Mouse (Mus musculus) embryonic facial prominence, embryonic 11.5 days (tissue): Measurements from ENCODE around the gene Ick. TPM values are rescaled to one million over a fixed set of nuclear protein-coding genes. Genes with fewer than 3 reads are reported as not detected.

Experiments
- ATAC-seq: fragments of 200-750 bp; cut with Nextera tagmentation; replicated peaks from 2 replicates; pipeline ENCODE4 v1.8.0; 2017; ENCODE audit warnings: low read depth; ENCODE audit not compliant: insufficient number of reproducible peaks, low FRiP score, low TSS enrichment
- DNase-seq: peaks from one replicate; pipeline ENCODE4 v3.0.0-alpha.2; 2015; ENCODE audit warnings: low spot score
- H3K27ac ChIP-seq: fragments of 300-500 bp; sonication (generic); replicated peaks from 2 replicates; pipeline ENCODE4 v1.5.1; 2014; ENCODE audit warnings: mild to moderate bottlenecking, low read depth, low read length, control low read depth
- H3K27me3 ChIP-seq: fragments of 300-500 bp; sonication (generic); 2 replicates; pipeline ENCODE4 v1.6.1; 2014; ENCODE audit warnings: mild to moderate bottlenecking, low read length, moderate library complexity, mixed read lengths; ENCODE audit not compliant: control insufficient read depth, insufficient read depth
- H3K36me3 ChIP-seq: fragments of 300-500 bp; sonication (generic); replicated peaks from 2 replicates; pipeline ENCODE4 v1.6.1; 2014; ENCODE audit warnings: low read depth, mild to moderate bottlenecking, low read length, moderate library complexity, mixed read lengths; ENCODE audit not compliant: control insufficient read depth, insufficient read depth
- H3K4me1 ChIP-seq: fragments of 300-500 bp; sonication (generic); 2 replicates; pipeline ENCODE4 v1.6.1; 2014; ENCODE audit warnings: low read length, mixed read lengths; ENCODE audit not compliant: control insufficient read depth, insufficient read depth
- H3K4me2 ChIP-seq: fragments of 300-500 bp; sonication (generic); 2 replicates; pipeline ENCODE4 v1.6.1; 2014; ENCODE audit warnings: low read depth, mild to moderate bottlenecking, control low read depth, low read length, moderate library complexity
- H3K4me3 ChIP-seq: fragments of 300-500 bp; sonication (generic); 2 replicates; pipeline ENCODE4 v1.5.1; 2014; ENCODE audit warnings: low read depth, low read length, control low read depth
- H3K9ac ChIP-seq: fragments of 300-500 bp; sonication (generic); replicated peaks from 2 replicates; pipeline ENCODE4 v1.6.1; 2014; ENCODE audit warnings: mild to moderate bottlenecking, control low read depth, low read length
- H3K9me3 ChIP-seq: fragments of 300-500 bp; sonication (generic); replicated peaks from 2 replicates; pipeline ENCODE4 v1.6.1; 2016; ENCODE audit warnings: mild to moderate bottlenecking, low read length, inconsistent platforms, mixed read lengths; ENCODE audit not compliant: control insufficient read depth
- WGBS: fragments of 180-500 bp; shearing (Covaris S2); extraction: QIAGEN DNeasy Blood & Tissue Kit; methylation state at CpG from one replicate; pipeline ENCODE4 v1.1.7; 2014; 5-methylcytosine and 5-hydroxymethylcytosine counted together
- polyA plus RNA-seq: library from polyadenylated mRNA; unstranded; fragments of >200 nt; fragmentation: Nextera tagmentation; extraction: Ambion mirVana; gene quantifications from 2 replicates; pipeline ENCODE4 v1.2.1, GENCODE M21; 2014

Gene Ick
- polyA plus RNA-seq, 1 experiment from 2014 or later, result 33.4 TPM

DNA sequence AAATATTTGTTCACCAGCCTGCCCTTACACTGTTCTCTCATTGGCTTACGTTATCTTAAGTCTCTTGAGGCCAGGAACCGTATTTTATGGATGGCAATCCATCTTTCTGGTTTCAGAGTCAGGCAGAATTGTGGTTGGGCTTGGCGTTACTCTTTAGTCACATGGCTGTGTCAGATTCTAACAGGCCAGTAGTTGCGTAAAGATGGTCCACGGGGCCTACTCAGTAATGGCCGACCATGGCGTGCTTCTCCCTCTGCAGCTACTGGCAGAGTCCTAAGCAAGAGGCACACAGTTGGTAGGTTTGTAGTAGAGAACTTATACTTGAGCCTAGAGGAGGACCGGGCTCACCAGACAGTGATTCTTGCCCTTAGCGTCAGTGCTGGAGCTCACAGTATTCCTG is 6.8 kb downstream of the Ick start:
- DNase-seq, result no peak
- WGBS, result 94% methylated on average over 9 of the region's 9 CpGs
- Histone ChIP-seq H3K36me3 (no peaks in the 10 kb centered on the region), H3K27ac (no peak overlapping the region), H3K4me2 (no peak overlapping the region; the same call in 1 of the 2 replicates), H3K4me3 (no peak overlapping the region), H3K27me3 (no peaks in the 10 kb centered on the region), H3K9me3 (no peaks in the 10 kb centered on the region), H3K9ac (no peak overlapping the region), H3K4me1 (no peaks in the 10 kb centered on the region)
- ATAC-seq, result no peak

- 85% methylated on average over 2 of the region's 2 CpGs for WGBS
- H3K9ac ChIP-seq, result no peak overlapping the region
- no peak overlapping the region for H3K27ac ChIP-seq
- H3K36me3 ChIP-seq, result no peaks in the 10 kb centered on the region
- no peaks in the 10 kb centered on the region for H3K9me3 ChIP-seq
- H3K4me1 ChIP-seq, result no peaks in the 10 kb centered on the region
- H3K4me2 ChIP-seq, result no peak overlapping the region
- H3K4me3 ChIP-seq, result no peak overlapping the region
- DNase-seq (no peak), ATAC-seq (no peak)
- H3K27me3 ChIP-seq, result no peaks in the 10 kb centered on the region
Observed at GRCm38 (mm10) chr9:78117690-78118089, 8.7 kb downstream of the Ick start.

DNA sequence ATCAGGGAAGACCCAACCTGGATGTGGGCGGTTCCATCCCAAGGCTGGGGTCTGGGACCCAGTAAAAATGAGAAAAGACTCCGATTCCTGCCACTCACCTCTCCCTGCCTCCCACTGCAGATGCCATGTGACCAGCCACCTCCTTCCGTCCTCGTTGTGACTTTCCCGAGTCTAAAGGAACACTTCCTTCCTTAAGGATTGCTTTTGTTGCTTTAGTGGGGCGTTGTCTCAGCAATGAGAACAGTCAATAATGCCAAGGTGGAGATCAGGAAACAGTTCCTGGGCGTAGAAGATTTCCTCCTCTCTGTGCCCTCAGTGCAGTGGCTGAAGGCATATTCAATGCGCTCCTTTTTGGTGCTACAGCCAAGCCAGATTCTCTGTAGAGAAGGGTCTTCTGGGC is 12.4 kb downstream of the Ick start:
- Histone ChIP-seq H3K4me3 (no peak overlapping the region), H3K9me3 (no peaks in the 10 kb centered on the region), H3K4me1 (no peaks in the 10 kb centered on the region), H3K36me3 (no peaks in the 10 kb centered on the region), H3K27ac (no peak overlapping the region), H3K27me3 (no peaks in the 10 kb centered on the region), H3K9ac (no peak overlapping the region), H3K4me2 (no peak overlapping the region)
- no peak for ATAC-seq
- 88% methylated on average over 8 of the region's 8 CpGs for WGBS
- no peak for DNase-seq

DNA sequence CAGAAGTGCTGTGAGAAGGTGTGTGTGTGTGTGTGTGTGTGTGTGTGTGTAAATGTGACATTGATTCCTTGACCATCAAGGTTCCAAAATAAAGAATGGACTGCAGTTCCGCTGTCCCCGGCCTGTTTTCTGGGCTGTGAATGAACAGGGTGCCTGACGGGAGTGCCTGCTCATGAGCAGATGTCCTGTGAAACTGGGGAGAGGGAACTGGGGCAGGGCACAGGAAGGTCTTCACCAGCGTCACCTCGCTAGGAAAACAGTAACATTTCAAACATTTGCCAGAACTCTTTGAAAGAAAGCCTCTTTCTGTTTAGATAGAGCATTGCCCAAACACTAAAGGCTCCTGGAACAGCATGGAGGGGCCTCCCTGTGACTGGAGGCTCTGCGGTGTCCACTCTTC is 13.0 kb downstream of the Ick start:
- Histone ChIP-seq H3K36me3 (no peaks in the 10 kb centered on the region), H3K9ac (no peak overlapping the region), H3K27me3 (no peaks in the 10 kb centered on the region), H3K9me3 (no peaks in the 10 kb centered on the region), H3K27ac (no peak overlapping the region), H3K4me1 (no peaks in the 10 kb centered on the region), H3K4me2 (no peak overlapping the region), H3K4me3 (no peak overlapping the region)
- DNase-seq (no peak), ATAC-seq (no peak)
- WGBS, result 83% methylated on average over 6 of the region's 6 CpGs

- ATAC-seq, result no peak
- Histone ChIP-seq H3K4me3 (no peak overlapping the region), H3K27me3 (no peaks in the 10 kb centered on the region), H3K4me1 (no peaks in the 10 kb centered on the region), H3K27ac (no peak overlapping the region), H3K9me3 (no peaks in the 10 kb centered on the region), H3K36me3 (no peaks in the 10 kb centered on the region), H3K4me2 (no peak overlapping the region), H3K9ac (no peak overlapping the region)
- no peak for DNase-seq
- 91% methylated on average over 7 of the region's 7 CpGs for WGBS
Observed at GRCm38 (mm10) chr9:78122939-78123712, 14.1 kb downstream of the Ick start.

DNA sequence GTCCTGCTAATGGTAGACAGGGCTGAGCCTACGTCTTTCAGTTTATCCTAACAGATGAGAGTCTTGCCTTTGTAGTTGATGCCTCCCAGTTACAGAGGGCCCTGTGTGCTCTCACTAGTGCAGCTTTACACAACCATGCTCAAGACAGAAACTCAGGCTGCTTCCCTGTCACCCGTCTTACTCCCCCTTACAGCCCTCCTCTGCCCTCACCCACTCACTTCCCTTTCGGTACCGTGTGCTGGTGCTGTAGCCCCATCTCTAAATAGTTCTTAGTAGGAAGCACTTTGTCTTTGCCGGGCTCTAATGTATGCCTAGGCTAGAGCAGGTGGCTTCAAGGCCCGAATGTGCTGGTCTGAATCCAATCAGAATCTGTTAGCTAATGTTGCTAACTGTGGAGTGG is 15.3 kb downstream of the Ick start:
- H3K27me3 ChIP-seq, result no peaks in the 10 kb centered on the region
- DNase-seq (no peak), ATAC-seq (no peak)
- H3K36me3 ChIP-seq, result no peaks in the 10 kb centered on the region
- H3K4me3 ChIP-seq, result no peak overlapping the region
- no peak overlapping the region for H3K9ac ChIP-seq
- no peaks in the 10 kb centered on the region for H3K9me3 ChIP-seq
- WGBS, result 90% methylated on average over 6 of the region's 6 CpGs
- H3K27ac ChIP-seq, result no peak overlapping the region
- H3K4me1 ChIP-seq, result no peaks in the 10 kb centered on the region
- no peak overlapping the region for H3K4me2 ChIP-seq

DNA sequence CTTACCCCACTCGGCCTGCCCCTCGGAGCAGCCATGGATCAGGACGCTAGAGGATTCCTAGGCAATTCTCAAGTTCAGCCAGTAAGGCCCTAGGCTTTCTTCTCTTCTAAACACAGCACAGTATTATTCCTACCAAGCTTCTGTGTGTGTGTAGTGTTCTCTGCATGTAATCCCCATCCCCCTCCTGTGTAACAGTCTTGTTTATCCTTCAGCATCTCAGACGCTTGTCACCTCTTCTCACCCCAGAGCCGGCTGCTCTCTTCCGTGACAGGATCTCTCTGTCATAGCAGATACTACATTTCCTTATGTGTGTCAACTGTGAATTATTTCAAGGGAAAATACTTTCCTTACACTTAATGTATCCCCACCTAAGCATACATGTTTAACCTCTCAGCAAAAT is 17.0 kb downstream of the Ick start:
- no peak overlapping the region for H3K4me2 ChIP-seq
- H3K4me3 ChIP-seq, result no peak overlapping the region
- no peaks in the 10 kb centered on the region for H3K4me1 ChIP-seq
- DNase-seq, result no peak
- H3K9ac ChIP-seq, result no peak overlapping the region
- H3K27ac ChIP-seq, result no peak overlapping the region
- H3K9me3 ChIP-seq, result no peaks in the 10 kb centered on the region
- 70% methylated on average over 6 of the region's 6 CpGs for WGBS
- no peaks in the 10 kb centered on the region for H3K27me3 ChIP-seq
- no peaks in the 10 kb centered on the region for H3K36me3 ChIP-seq
- no peak for ATAC-seq

DNA sequence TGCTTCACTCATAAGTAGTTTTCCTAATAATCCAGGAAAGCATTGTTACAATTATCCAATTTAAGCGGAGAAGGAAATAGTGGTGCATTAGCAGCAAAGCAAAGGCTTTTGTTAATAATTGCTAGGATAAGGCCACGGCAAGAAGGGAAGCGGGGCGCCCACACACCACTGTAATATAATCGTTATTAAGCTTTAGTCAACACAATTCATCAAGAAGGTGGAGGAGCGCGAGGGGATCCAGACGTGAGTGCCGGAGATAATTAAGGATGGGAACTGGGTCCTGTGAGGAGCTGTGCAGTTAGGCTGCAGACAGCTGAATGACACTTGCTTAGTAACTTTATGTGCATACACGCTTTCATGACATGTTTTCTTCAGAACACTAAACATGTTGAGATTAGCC is 17.7 kb downstream of the Ick start:
- DNase-seq (no peak), ATAC-seq (no peak)
- H3K27ac ChIP-seq, result no peak overlapping the region
- no peaks in the 10 kb centered on the region for H3K36me3 ChIP-seq
- H3K4me2 ChIP-seq, result no peak overlapping the region
- no peaks in the 10 kb centered on the region for H3K9me3 ChIP-seq
- no peak overlapping the region for H3K4me3 ChIP-seq
- no peaks in the 10 kb centered on the region for H3K27me3 ChIP-seq
- no peak overlapping the region for H3K9ac ChIP-seq
- no peaks in the 10 kb centered on the region for H3K4me1 ChIP-seq
- WGBS, result 67% methylated on average over 10 of the region's 10 CpGs
